Mouse (Mus musculus) kidney, embryonic 16.5 days (tissue): ENCODE data around the gene Wscd2. TPM values are rescaled to one million over a fixed set of nuclear protein-coding genes. Genes with fewer than 3 reads are reported as not detected.
A peak's percentile ranks its signal among the peaks of the same experiment; 100 is the strongest.

Experiments
- ATAC-seq: fragments of 200-750 bp; cut with Nextera tagmentation; 2 replicates; pipeline ENCODE4 v1.8.0; 2017; ENCODE audit warnings: moderate TSS enrichment; ENCODE audit not compliant: low FRiP score, low TSS enrichment
- H3K27ac ChIP-seq: fragments of 300-500 bp; sonication (generic); 2 replicates; pipeline ENCODE4 v1.5.1; 2014; ENCODE audit warnings: low read length
- H3K27me3 ChIP-seq: fragments of 300-500 bp; sonication (generic); 2 replicates; pipeline ENCODE4 v1.6.1; 2014; ENCODE audit warnings: low read length, control low read depth, mixed read lengths; ENCODE audit not compliant: insufficient read depth
- H3K36me3 ChIP-seq: fragments of 300-500 bp; sonication (generic); 2 replicates; pipeline ENCODE4 v1.6.1; 2014; ENCODE audit warnings: low read length, control low read depth, mixed read lengths; ENCODE audit not compliant: insufficient read depth
- H3K4me1 ChIP-seq: fragments of 300-500 bp; sonication (generic); 2 replicates; pipeline ENCODE4 v1.6.1; 2014; ENCODE audit warnings: low read length, control low read depth, mixed read lengths; ENCODE audit not compliant: insufficient read depth
- H3K4me2 ChIP-seq: fragments of 300-500 bp; sonication (generic); replicated peaks from 2 replicates; pipeline ENCODE4 v1.6.1; 2014; ENCODE audit warnings: low read depth, low read length
- H3K4me3 ChIP-seq: fragments of 300-500 bp; sonication (generic); 2 replicates; pipeline ENCODE4 v1.5.1; 2014; ENCODE audit warnings: mild to moderate bottlenecking, low read length
- H3K9ac ChIP-seq: fragments of 300-500 bp; sonication (generic); replicated peaks from 2 replicates; pipeline ENCODE4 v1.6.1; 2014; ENCODE audit warnings: low read length
- H3K9me3 ChIP-seq: fragments of 300-500 bp; sonication (generic); 2 replicates; pipeline ENCODE4 v1.6.1; 2016; ENCODE audit warnings: low read length, control low read depth
- WGBS: fragments of 180-500 bp; shearing (Covaris S2); extraction: QIAGEN DNeasy Blood & Tissue Kit; methylation state at CpG from one replicate; pipeline ENCODE4 v1.1.7; 2014; 5-methylcytosine and 5-hydroxymethylcytosine counted together
- polyA plus RNA-seq: library from polyadenylated mRNA; unstranded; fragments of >200 nt; fragmentation: Nextera tagmentation; extraction: Ambion mirVana; gene quantifications from 2 replicates; pipeline ENCODE4 v1.2.1, GENCODE M21; 2015

Gene Wscd2
- polyA plus RNA-seq, 1 experiment from 2014 or later = 3.0 TPM

DNA sequence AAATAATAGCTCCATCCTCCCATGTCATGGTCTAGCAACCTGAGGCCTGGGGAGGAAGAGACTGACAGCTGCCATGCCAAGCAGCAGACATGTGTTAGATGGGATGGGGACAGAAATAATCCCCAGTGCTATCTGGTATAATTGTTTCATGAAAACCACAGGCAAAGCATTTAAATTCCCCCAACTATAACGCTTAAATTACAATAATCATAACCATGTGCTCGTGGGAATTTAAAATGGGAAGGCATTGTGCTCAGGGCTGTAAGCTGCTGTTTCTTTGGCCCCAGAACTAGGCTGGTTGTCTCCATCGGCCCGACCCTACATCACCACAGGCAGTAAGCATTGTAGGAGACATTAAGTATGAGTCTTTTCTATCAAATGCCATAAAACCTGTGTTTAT is 110.7 kb downstream of the Wscd2 start:
- Histone ChIP-seq H3K27me3 (no peaks in the 10 kb centered on the region), H3K4me2 (no peak overlapping the region), H3K36me3 (no peaks in the 10 kb centered on the region), H3K4me3 (no peak overlapping the region), H3K9ac (no peak overlapping the region), H3K4me1 (no peaks in the 10 kb centered on the region), H3K9me3 (0 out of 2 replicates have a peak, but pooled peaks cover 3% of the 10 kb centered on the region), H3K27ac (no peak overlapping the region)
- no peak for ATAC-seq
- 82% methylated on average over 4 of the region's 4 CpGs for whole genome bisulfite sequencing

DNA sequence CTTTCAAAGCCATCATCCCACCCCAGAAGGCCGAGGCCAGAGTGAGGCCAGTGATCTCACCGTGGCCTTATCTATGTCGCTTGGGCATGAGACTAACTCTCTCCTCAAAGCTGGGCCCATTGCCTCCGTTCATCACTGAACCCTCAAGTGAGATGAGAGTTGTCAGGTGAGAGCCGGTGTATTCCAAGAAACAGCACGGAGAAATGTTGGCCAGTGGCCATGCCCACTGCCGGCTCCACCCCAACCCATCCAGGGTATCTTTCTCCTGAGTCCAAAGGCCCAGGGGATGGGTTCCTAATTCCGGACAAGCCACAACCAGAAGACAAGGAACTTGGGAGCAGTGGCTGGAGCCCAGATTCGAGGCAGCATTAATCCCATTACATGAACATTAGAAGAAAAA is 113.3 kb downstream of the Wscd2 start:
- Histone ChIP-seq H3K27me3 (no peaks in the 10 kb centered on the region), H3K4me3 (no peak overlapping the region), H3K4me2 (no peak overlapping the region), H3K9me3 (no peaks in the 10 kb centered on the region), H3K27ac (no peak overlapping the region), H3K9ac (no peak overlapping the region), H3K36me3 (no peaks in the 10 kb centered on the region), H3K4me1 (peaks cover 10% of the 10 kb centered on the region)
- ATAC-seq = no peak
- WGBS = 77% methylated on average over 9 of the region's 9 CpGs

DNA sequence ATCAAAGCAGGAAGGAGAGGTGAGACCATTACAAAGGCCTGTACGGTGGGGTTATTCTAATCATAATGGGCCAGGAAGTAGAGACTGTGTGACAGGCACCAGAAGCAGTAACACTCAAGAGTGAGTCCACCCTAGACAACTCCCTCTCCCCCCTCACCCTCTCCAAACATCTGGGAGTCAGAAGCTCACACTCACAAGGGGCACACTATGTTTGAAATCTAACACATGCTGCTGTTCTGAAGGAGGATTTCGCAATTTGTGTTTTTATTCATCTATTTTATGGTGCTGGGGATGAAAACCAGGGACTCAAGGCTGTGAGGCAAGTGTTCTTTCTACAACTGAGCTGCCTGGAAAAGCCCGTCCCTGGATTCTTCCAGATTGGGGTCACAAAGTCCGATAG is 114.6 kb downstream of the Wscd2 start:
- H3K36me3 ChIP-seq = no peaks in the 10 kb centered on the region
- no peak overlapping the region for H3K27ac ChIP-seq
- H3K4me2 ChIP-seq = no peak overlapping the region
- no peaks in the 10 kb centered on the region for H3K9me3 ChIP-seq
- peaks cover 13% of the 10 kb centered on the region for H3K4me1 ChIP-seq
- ATAC-seq = no peak
- 73% methylated on average over 4 of the region's 4 CpGs for WGBS
- no peak overlapping the region for H3K4me3 ChIP-seq
- H3K27me3 ChIP-seq = no peaks in the 10 kb centered on the region
- no peak overlapping the region for H3K9ac ChIP-seq

- H3K9me3 ChIP-seq = no peaks in the 10 kb centered on the region
- no peak overlapping the region for H3K4me3 ChIP-seq
- H3K27me3 ChIP-seq = no peaks in the 10 kb centered on the region
- H3K4me1 ChIP-seq = peaks cover 13% of the 10 kb centered on the region
- ATAC-seq = no peak
- H3K36me3 ChIP-seq = no peaks in the 10 kb centered on the region
- H3K4me2 ChIP-seq = no peak overlapping the region
- no peak overlapping the region for H3K27ac ChIP-seq
- H3K9ac ChIP-seq = no peak overlapping the region
- 56% methylated on average over 3 of the region's 3 CpGs for WGBS
Observed at GRCm38 (mm10) chr5:113606121-113606520, 116.0 kb downstream of the Wscd2 start.

DNA sequence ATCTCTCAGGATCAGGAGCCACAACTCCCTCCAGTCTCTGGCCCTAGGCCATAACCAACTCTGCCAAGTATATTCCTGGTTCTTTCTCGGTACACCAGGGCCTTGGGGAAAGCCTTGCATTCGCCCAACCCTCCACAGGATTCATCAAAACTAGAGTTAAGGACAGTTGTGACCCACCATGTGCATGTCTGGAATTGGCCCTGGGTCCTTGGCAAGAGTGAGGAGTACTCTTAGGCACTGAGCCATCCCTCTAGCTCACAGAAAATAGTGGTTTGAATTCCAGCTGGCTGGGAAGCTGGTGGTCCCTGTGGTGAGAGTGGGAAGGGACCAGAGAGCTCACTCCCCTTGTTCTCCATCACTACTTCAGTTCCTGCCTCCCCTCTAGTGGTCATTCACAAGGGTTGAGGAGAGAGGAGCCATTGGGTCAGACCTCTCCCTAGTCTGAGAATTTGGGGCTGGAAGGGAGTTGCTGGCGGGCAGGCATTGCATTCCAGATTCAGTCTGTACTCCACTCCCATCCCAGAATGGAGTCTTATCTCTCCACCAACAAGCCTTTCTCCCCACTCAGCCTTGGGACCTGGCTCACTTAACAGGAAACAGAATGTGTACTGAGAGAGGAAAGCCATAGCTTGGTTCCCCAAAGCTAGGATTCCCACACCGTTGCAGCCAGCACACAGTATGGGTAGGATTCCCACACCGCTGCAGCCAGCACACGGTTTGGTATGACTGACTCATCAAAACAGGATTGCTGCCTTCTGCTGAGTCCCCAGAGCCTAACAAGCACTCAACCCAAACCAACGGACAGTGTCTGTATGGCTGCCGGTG is 117.0 kb downstream of the Wscd2 start:
- ATAC-seq = no peak
- Histone ChIP-seq H3K9me3 (no peaks in the 10 kb centered on the region), H3K27ac (peak overlapping the region; percentile 74), H3K4me2 (no peak overlapping the region), H3K36me3 (no peaks in the 10 kb centered on the region), H3K9ac (no peak overlapping the region), H3K4me1 (peaks cover 16% of the 10 kb centered on the region), H3K27me3 (no peaks in the 10 kb centered on the region), H3K4me3 (no peak overlapping the region)
- 73% methylated on average over 8 of the region's 8 CpGs for WGBS

- no peak overlapping the region for H3K4me3 ChIP-seq
- peaks cover 16% of the 10 kb centered on the region for H3K4me1 ChIP-seq
- 0 out of 2 replicates have a peak overlapping the region, but pooled peaks have one; percentile 14 for H3K4me2 ChIP-seq
- 17% methylated on average over 13 of the region's 13 CpGs for WGBS
- H3K9ac ChIP-seq = no peak overlapping the region
- no peaks in the 10 kb centered on the region for H3K36me3 ChIP-seq
- no peaks in the 10 kb centered on the region for H3K9me3 ChIP-seq
- H3K27ac ChIP-seq = peak overlapping the region; percentile 74
- no peaks in the 10 kb centered on the region for H3K27me3 ChIP-seq
- ATAC-seq = 0 out of 2 replicates have a peak, but pooled peaks have one; percentile 40
Observed at GRCm38 (mm10) chr5:113607941-113608431, 117.9 kb downstream of the Wscd2 start.

DNA sequence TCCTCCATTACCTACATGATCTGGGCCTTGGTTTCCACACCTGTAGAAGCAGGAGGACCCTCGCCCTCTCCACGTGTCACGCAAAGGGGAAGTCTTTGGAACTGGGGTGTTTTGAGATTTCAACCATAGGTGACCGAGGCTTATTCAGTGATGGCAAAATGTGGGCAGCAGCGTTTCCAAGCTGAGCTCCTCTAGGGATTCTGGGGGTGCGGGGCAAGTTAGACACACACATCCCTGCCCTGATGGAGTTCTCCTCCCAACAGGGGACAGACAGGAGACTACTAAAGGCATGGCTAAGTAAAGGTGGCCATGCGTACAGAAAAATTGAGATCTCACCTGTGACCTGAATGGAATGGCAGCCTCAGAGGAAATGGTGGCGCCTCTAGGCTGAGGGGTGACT is 118.4 kb downstream of the Wscd2 start:
- ATAC-seq = no peak
- 0 out of 2 replicates have a peak, but pooled peaks cover under 1% of the 10 kb centered on the region for H3K36me3 ChIP-seq
- peaks cover 16% of the 10 kb centered on the region for H3K4me1 ChIP-seq
- H3K9ac ChIP-seq = no peak overlapping the region
- H3K27me3 ChIP-seq = no peaks in the 10 kb centered on the region
- no peak overlapping the region for H3K4me3 ChIP-seq
- no peak overlapping the region for H3K4me2 ChIP-seq
- WGBS = 71% methylated on average over 8 of the region's 8 CpGs
- H3K27ac ChIP-seq = no peak overlapping the region
- H3K9me3 ChIP-seq = no peaks in the 10 kb centered on the region

DNA sequence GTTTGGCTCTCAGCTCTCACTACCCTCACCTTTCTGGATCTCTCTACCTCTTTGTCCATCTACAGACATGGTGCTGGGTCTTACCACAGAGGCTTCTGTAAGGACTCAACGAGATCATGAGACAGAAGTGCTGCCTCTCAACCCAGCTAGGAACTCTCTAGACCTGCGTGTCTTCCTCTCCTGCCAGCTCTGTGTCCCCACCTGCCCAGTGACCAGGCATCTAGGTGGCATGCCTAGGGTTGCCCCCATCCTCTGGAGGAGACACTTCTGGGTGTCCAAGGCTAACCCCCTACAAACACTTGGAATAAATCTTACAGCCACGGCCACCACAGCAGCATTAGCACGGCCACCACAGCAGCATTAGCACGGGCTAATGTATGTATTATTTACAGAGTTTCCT is 119.8 kb downstream of the Wscd2 start:
- WGBS = 71% methylated on average over 5 of the region's 5 CpGs
- H3K36me3 ChIP-seq = 0 out of 2 replicates have a peak, but pooled peaks cover 3% of the 10 kb centered on the region

DNA sequence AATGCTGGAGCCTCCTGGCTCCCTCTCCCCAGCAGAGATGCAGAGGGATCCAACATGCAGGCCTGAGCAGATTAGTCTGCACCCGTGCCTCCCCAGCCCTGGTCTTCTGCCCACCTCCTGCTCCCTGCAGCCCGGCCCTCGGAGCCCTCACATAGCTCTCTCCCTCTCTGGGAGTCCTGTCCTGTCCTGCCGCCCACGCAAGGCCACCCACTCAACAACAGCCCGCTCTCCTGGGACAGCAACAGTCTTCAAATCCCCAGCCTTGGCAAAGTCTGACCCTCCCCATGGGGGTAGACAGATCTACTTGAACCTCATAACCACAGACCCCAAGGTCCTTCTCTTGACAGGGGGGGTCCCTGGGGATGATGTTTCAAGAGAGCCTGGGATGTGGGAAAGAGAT is 120.4 kb downstream of the Wscd2 start:
- WGBS = 56% methylated on average over 6 of the region's 6 CpGs
- Histone ChIP-seq H3K27ac (no peak overlapping the region), H3K36me3 (0 out of 2 replicates have a peak, but pooled peaks cover 3% of the 10 kb centered on the region), H3K4me1 (peaks cover 16% of the 10 kb centered on the region), H3K27me3 (no peaks in the 10 kb centered on the region), H3K4me3 (no peak overlapping the region), H3K9me3 (no peaks in the 10 kb centered on the region), H3K4me2 (no peak overlapping the region), H3K9ac (no peak overlapping the region)
- ATAC-seq = no peak

More for the DNA sequence above, 119.8 kb downstream of the Wscd2 start:
- Histone ChIP-seq H3K4me1 (peaks cover 16% of the 10 kb centered on the region), H3K4me3 (no peak overlapping the region), H3K27me3 (no peaks in the 10 kb centered on the region), H3K4me2 (no peak overlapping the region), H3K9ac (no peak overlapping the region), H3K27ac (no peak overlapping the region), H3K9me3 (no peaks in the 10 kb centered on the region)
- no peak for ATAC-seq

DNA sequence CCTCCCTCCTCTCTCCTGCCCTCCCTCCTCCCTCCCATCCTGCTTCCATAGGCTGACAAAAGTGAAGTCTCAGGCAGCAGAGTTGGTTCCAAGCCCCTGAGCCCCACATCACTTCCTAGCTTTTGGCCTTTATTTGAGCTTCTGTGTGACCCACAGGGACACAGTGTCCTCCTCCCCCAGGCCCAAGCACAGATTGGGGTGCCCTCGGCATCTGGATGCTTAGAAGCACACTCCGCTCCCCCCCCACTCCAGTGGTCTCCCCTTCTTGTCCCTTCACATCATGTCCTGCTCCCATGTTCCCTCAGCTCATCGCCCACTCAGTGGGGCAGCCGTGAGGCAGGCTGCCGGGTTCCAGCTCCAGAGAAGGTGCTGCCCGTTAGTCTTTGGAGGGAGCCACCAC is 121.0 kb downstream of the Wscd2 start:
- H3K36me3 ChIP-seq = 0 out of 2 replicates have a peak, but pooled peaks cover 3% of the 10 kb centered on the region
- no peaks in the 10 kb centered on the region for H3K9me3 ChIP-seq
- no peak overlapping the region for H3K9ac ChIP-seq
- peaks cover 16% of the 10 kb centered on the region for H3K4me1 ChIP-seq
- H3K27me3 ChIP-seq = no peaks in the 10 kb centered on the region
- no peak for ATAC-seq
- WGBS = 86% methylated on average over 6 of the region's 6 CpGs
- H3K4me3 ChIP-seq = no peak overlapping the region
- H3K27ac ChIP-seq = no peak overlapping the region
- H3K4me2 ChIP-seq = no peak overlapping the region
